ENCODE assay signal across 20 mouse cellular contexts in genomic region chr10:96481325-96481638, GRCm38 (mm10).
A peak's percentile ranks its signal among the peaks of the same experiment; 100 is the strongest.
DNase-seq lines count a peak whose midpoint lies in the region; ATAC-seq and TF ChIP-seq lines count a peak whose summit lies in the region.
"Had no signal": no experiment of that assay in that cellular context is flagged by ENCODE, and none has a peak within 500 bp of the region (broad histone marks: within the 10 kb centered on the region; RNA-seq: fewer than 3 reads in every experiment).

No protein-coding gene starts in this region.

- DNase-seq in midbrain, embryonic 14.5 days = peak; percentile 11
- peak; percentile 43 for DNase-seq in brain, embryonic 14.5 days (ENCODE audit: low read depth)
- DNase-seq in heart, postnatal 4 days = no peak
- no peak for DNase-seq in retina, postnatal 1 day
- DNase-seq: gastrocnemius, postnatal 25 days; kidney, postnatal 4 days; liver, postnatal 0 days; lung, postnatal 36 days; right cerebral cortex, postnatal 14 days; spleen, adult 18-20 months; thymus, postnatal 36 days had no signal

- WGBS in midbrain, embryonic 14.5 days = 57% methylated on average over 8 of the region's 8 CpGs
- WGBS in midbrain, embryonic 15.5 days = 55% methylated on average over 8 of the region's 8 CpGs
- whole genome bisulfite sequencing in limb, embryonic 12.5 days = 70% methylated on average over 8 of the region's 8 CpGs

- no peak for TF ChIP-seq POLR2A in brain, embryonic 14.5 days (IDR thresholded peaks at IDR 0.05; ENCODE audit: borderline replicate concordance, extremely low read depth, insufficient read depth, insufficient read length, poor library complexity, severe bottlenecking)

- H3K9ac ChIP-seq in midbrain, embryonic 14.5 days (replicated peaks; ENCODE audit: low read length) = no peak overlapping the region
- no peak overlapping the region for H3K9ac ChIP-seq in midbrain, embryonic 15.5 days
- H3K9ac ChIP-seq in limb, embryonic 12.5 days (replicated peaks) = no peak overlapping the region
- H3K9ac ChIP-seq: embryonic facial prominence, embryonic 12.5 days; intestine, embryonic 15.5 days; liver, postnatal 0 days; neural tube, embryonic 12.5 days had no signal

- TF ChIP-seq CTCF in brain, embryonic 14.5 days (IDR thresholded peaks at IDR 0.05; ENCODE audit: borderline replicate concordance, extremely low read depth, insufficient read depth, insufficient read length) = no peak

- H3K4me1 ChIP-seq in midbrain, embryonic 14.5 days (ENCODE audit: control insufficient read depth, insufficient read depth, low read length) = peaks cover 3% of the 10 kb centered on the region; the same call in 1 of the 2 replicates
- H3K4me1 ChIP-seq in midbrain, embryonic 15.5 days = peaks cover 4% of the 10 kb centered on the region; the same call in 1 of the 2 replicates
- peaks cover 26% of the 10 kb centered on the region for H3K4me1 ChIP-seq in limb, embryonic 12.5 days (replicated peaks)
- H3K4me1 ChIP-seq: intestine, embryonic 15.5 days had no signal

- no peak for ATAC-seq in midbrain, embryonic 14.5 days (ENCODE audit: low FRiP score, low TSS enrichment)
- ATAC-seq in midbrain, embryonic 15.5 days (replicated peaks) = no peak
- no peak for ATAC-seq in limb, embryonic 12.5 days (ENCODE audit: insufficient number of reproducible peaks, insufficient read depth, low FRiP score, low TSS enrichment, low read depth)
- no peak for ATAC-seq in cerebellum, adult (ENCODE audit: insufficient number of reproducible peaks, low FRiP score, low TSS enrichment)
- ATAC-seq: liver, postnatal 0 days had no signal

- H3K9me3 ChIP-seq in midbrain, embryonic 14.5 days (ENCODE audit: control insufficient read depth, low read length) = peaks cover 4% of the 10 kb centered on the region; the same call in 1 of the 2 replicates
- H3K9me3 ChIP-seq in midbrain, embryonic 15.5 days = no peaks in the 10 kb centered on the region; the same call in 1 of the 2 replicates
- H3K9me3 ChIP-seq in limb, embryonic 12.5 days = no peaks in the 10 kb centered on the region
- H3K9me3 ChIP-seq: embryonic facial prominence, embryonic 12.5 days; intestine, embryonic 15.5 days; midbrain, embryonic 10.5 days; neural tube, embryonic 12.5 days had no signal

- no peak overlapping the region for H3K27ac ChIP-seq in midbrain, embryonic 14.5 days (replicated peaks; ENCODE audit: low read depth, low read length)
- H3K27ac ChIP-seq in midbrain, embryonic 15.5 days = no peak overlapping the region
- 0 out of 2 replicates have a peak overlapping the region, but pooled peaks have one; percentile 81 for H3K27ac ChIP-seq in limb, embryonic 12.5 days
- H3K27ac ChIP-seq: intestine, embryonic 15.5 days; neural tube, embryonic 12.5 days had no signal

- H3K27me3 ChIP-seq in midbrain, embryonic 14.5 days (ENCODE audit: control insufficient read depth, insufficient read depth, low read length) = no peaks in the 10 kb centered on the region
- H3K27me3 ChIP-seq in midbrain, embryonic 15.5 days (replicated peaks) = no peaks in the 10 kb centered on the region
- no peaks in the 10 kb centered on the region for H3K27me3 ChIP-seq in limb, embryonic 12.5 days
- H3K27me3 ChIP-seq: CH12.LX; embryonic facial prominence, embryonic 12.5 days; intestine, embryonic 15.5 days; neural tube, embryonic 12.5 days had no signal

- H3K36me3 ChIP-seq in midbrain, embryonic 14.5 days (ENCODE audit: control insufficient read depth, insufficient read depth, low read length) = no peaks in the 10 kb centered on the region
- no peaks in the 10 kb centered on the region for H3K36me3 ChIP-seq in midbrain, embryonic 15.5 days (replicated peaks)
- H3K36me3 ChIP-seq in limb, embryonic 12.5 days = no peaks in the 10 kb centered on the region
- H3K36me3 ChIP-seq: embryonic facial prominence, embryonic 12.5 days; intestine, embryonic 15.5 days; midbrain, embryonic 10.5 days; neural tube, embryonic 12.5 days had no signal

- no peak overlapping the region for H3K4me3 ChIP-seq in midbrain, embryonic 14.5 days (replicated peaks; ENCODE audit: low read depth, low read length)
- no peak overlapping the region for H3K4me3 ChIP-seq in midbrain, embryonic 15.5 days
- H3K4me3 ChIP-seq in limb, embryonic 12.5 days (replicated peaks) = no peak overlapping the region
- H3K4me3 ChIP-seq: embryonic facial prominence, embryonic 12.5 days; erythroblast, embryonic 14.5 days; intestine, embryonic 15.5 days; midbrain, embryonic 10.5 days; neural tube, embryonic 12.5 days had no signal

- no peak overlapping the region for H3K4me2 ChIP-seq in midbrain, embryonic 14.5 days (ENCODE audit: low read length)
- no peak overlapping the region for H3K4me2 ChIP-seq in midbrain, embryonic 15.5 days
- H3K4me2 ChIP-seq in limb, embryonic 12.5 days = no peak overlapping the region
- H3K4me2 ChIP-seq: intestine, embryonic 15.5 days; neural tube, embryonic 12.5 days had no signal

Comparison
In these comparisons a context has a peak if more than half of its experiments do, and no peak if none do; other contexts are left out.
1. DNase-seq: peak in midbrain, embryonic 14.5 days (single experiment) and brain, embryonic 14.5 days (single experiment); none in heart, postnatal 4 days (single experiment) and retina, postnatal 1 day (single experiment).